Mouse (Mus musculus): ENCODE results near the gene Ppm1e. TPM values are rescaled to one million over a fixed set of nuclear protein-coding genes. Genes with fewer than 3 reads are reported as not detected.

The Ppm1e gene
- total and polyA plus RNA-seq, 3 experiments: 0.64 to 0.86 (median 0.74) TPM

DNA sequence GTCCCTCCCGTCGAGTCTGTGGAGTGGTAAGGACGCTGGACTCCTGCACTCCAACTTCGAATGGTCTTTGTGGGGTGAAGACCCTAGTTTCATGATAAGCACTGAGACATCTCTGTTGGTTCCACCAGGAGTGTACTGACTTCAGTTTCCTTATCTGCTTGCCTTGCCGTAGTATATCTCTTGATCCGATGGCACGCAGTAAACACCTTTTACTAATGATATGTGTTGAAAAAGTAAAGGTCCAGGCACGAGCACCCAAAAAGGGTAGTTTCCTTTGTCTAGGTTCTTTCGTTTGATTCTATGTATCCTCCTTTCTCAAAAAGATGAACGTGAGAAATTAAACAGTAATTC is 414 bp upstream of the Ppm1e start:
- Histone ChIP-seq H3K4me2 (ENCODE audit: insufficient read depth, low read depth, poor library complexity, severe bottlenecking) (peak overlapping the region; percentile 69), H3K9ac (ENCODE audit: insufficient read depth, low read depth) (peak overlapping the region; percentile 4; the same call in 1 of the 2 replicates), H3K36me3 (replicated peaks in 1 of 2; ENCODE audit: control insufficient read depth in 1 of 2, insufficient read depth in 1 of 2, low read length in 1 of 2) (no peaks in the 10 kb centered on the region), H3K27ac (ENCODE audit: insufficient read depth, low read depth) (no peak overlapping the region), H3K9me3 (replicated peaks; ENCODE audit: low read length) (peaks cover 4% of the 10 kb centered on the region), H3K79me2 (replicated peaks; ENCODE audit: control insufficient read depth, extremely low read depth, insufficient read depth, poor library complexity, severe bottlenecking) (no peaks in the 10 kb centered on the region), H3K27me3 (replicated peaks) (peaks cover 34% of the 10 kb centered on the region), H3K4me1 (ENCODE audit: control insufficient read depth in 1 of 2, insufficient read depth in 2 of 2) (peaks cover 0 to 14% of the 10 kb centered on the region in 2 experiments; a peak in 2 of 4 replicates), H3K4me3 (replicated peaks in 1 of 3; ENCODE audit: low read depth in 2 of 3, low read length in 2 of 3, poor library complexity in 1 of 3) (peak overlapping the region; percentile 43 to 80 (median 71))
- no peak for DNase-seq (ENCODE audit: extremely low read depth)
- in situ Hi-C loops (cut with MboI; ENCODE audit: low pct_ligation_motif_present, low pct_unique_long_range_greater_than_20kb, low sequenced_read_pairs) (no loop called here), dilution Hi-C loops (cut with MboI; ENCODE audit: extremely low pct_ligation_motif_present, extremely low pct_unique_long_range_greater_than_20kb, low sequenced_read_pairs) (no loop called here)
- no peak for TF ChIP-seq ETS1 (conservative IDR thresholded peaks at IDR 0.05; ENCODE audit: low read depth, low read length)
- TF ChIP-seq CHD2 (IDR thresholded peaks at IDR 0.05; ENCODE audit: low read length): no peak
- no peak for TF ChIP-seq ZNF384 (IDR thresholded peaks at IDR 0.05; ENCODE audit: low read depth, low read length)
- 0 out of 2 replicates have a peak, but pooled peaks have one; percentile 3 for TF ChIP-seq IRF4 (IDR thresholded peaks at IDR 0.05; ENCODE audit: low read depth, low read length)
- 0 out of 2 replicates have a peak, but pooled peaks have one; percentile 10 for TF ChIP-seq SIN3A (IDR thresholded peaks at IDR 0.05; ENCODE audit: low read length)
- TF ChIP-seq POLR2AphosphoS2 (IDR thresholded peaks at IDR 0.05; ENCODE audit: low read depth, low read length): no peak
- TF ChIP-seq MXI1 (IDR thresholded peaks at IDR 0.05; ENCODE audit: low read depth, low read length): peak; percentile 5; the same call in 1 of the 2 replicates
- no peak for TF ChIP-seq JUN (IDR thresholded peaks at IDR 0.05; ENCODE audit: insufficient read depth, low read depth, low read length)
- no peak for TF ChIP-seq NRF1 (IDR thresholded peaks at IDR 0.05; ENCODE audit: low read depth, low read length)
- no peak for TF ChIP-seq SMC3 (IDR thresholded peaks at IDR 0.05; ENCODE audit: low read depth, low read length)
- no peak for TF ChIP-seq MEF2A (IDR thresholded peaks at IDR 0.05; ENCODE audit: borderline replicate concordance, low read depth, low read length)
- no peak for TF ChIP-seq RCOR1 (conservative IDR thresholded peaks at IDR 0.05; ENCODE audit: low read depth, low read length)
- TF ChIP-seq HCFC1 (IDR thresholded peaks at IDR 0.05; ENCODE audit: low read depth, low read length): no peak
- TF ChIP-seq POLR2A (IDR thresholded peaks at IDR 0.05; ENCODE audit: low read depth, low read length): no peak
- TF ChIP-seq RAD21 (IDR thresholded peaks at IDR 0.05; ENCODE audit: low read depth, low read length): no peak

DNA sequence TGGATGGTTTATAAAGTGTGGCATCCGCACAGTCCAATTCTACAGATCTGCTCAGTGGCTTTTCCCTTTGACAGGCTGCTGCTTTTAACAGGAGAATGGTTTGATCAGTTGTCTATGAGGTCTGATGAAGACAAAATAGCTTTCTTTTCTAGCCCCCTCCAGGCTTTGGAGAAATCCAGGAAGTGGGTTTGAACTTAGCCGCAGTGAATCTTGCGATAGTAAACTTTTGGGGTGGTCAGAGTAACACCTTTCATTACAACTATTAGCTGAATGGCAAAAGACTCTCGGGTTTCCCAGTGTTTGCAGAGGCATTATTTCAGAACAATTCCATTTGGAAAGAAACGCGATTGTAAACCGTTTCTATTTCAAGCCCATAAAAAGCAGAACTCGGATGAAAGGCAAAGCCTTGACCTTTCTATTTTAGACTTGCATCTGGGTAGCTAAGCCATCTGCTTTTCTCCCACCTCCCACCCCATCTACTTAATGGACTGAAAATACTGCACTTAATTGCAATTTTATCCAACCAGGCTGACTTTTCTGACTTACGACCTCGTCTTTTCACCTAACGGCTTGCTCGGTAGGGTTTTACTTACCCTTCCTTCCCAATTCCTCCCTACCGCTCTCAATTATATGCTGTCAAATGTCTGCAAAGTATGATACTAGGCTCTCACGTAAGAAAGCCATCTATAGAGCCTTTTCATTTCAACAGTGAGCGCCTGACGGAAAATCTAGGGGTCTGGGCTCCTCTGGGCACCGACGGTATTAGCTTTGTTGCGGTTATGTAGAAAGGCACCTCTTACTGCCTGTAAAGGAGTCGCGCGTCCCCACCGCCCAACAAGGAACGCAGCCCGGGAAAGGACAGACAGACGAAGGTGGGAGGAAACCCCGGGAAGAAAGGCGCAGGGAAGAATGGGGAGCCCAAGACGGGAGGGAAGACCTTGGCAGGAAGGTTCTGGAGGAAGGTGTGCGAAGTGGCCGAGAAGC is 1.2 kb downstream of the Ppm1e start:
- Histone ChIP-seq H3K4me1 (ENCODE audit: control insufficient read depth in 1 of 2, insufficient read depth in 2 of 2) (peaks cover 0 to 14% of the 10 kb centered on the region in 2 experiments; a peak in 2 of 4 replicates), H3K9ac (ENCODE audit: insufficient read depth, low read depth) (peak overlapping the region; percentile 40; the same call in 1 of the 2 replicates), H3K79me2 (replicated peaks; ENCODE audit: control insufficient read depth, extremely low read depth, insufficient read depth, poor library complexity, severe bottlenecking) (no peaks in the 10 kb centered on the region), H3K36me3 (replicated peaks in 1 of 2; ENCODE audit: control insufficient read depth in 1 of 2, insufficient read depth in 1 of 2, low read length in 1 of 2) (no peaks in the 10 kb centered on the region), H3K27me3 (replicated peaks) (peaks cover 31% of the 10 kb centered on the region), H3K27ac (ENCODE audit: insufficient read depth, low read depth) (no peak overlapping the region), H3K9me3 (replicated peaks; ENCODE audit: low read length) (no peaks in the 10 kb centered on the region), H3K4me2 (ENCODE audit: insufficient read depth, low read depth, poor library complexity, severe bottlenecking) (peak overlapping the region; percentile 69), H3K4me3 (replicated peaks in 1 of 3; ENCODE audit: low read depth in 2 of 3, low read length in 2 of 3, poor library complexity in 1 of 3) (peak overlapping the region; percentile 43 to 80 (median 71))
- dilution Hi-C loops (cut with MboI; ENCODE audit: extremely low pct_ligation_motif_present, extremely low pct_unique_long_range_greater_than_20kb, low sequenced_read_pairs) (no loop called here), in situ Hi-C loops (cut with MboI; ENCODE audit: low pct_ligation_motif_present, low pct_unique_long_range_greater_than_20kb, low sequenced_read_pairs) (no loop called here)
- no peak for DNase-seq (ENCODE audit: extremely low read depth)
- TF ChIP-seq NRF1 (IDR thresholded peaks at IDR 0.05; ENCODE audit: low read depth, low read length): no peak
- TF ChIP-seq POLR2A (IDR thresholded peaks at IDR 0.05; ENCODE audit: low read depth, low read length): no peak
- TF ChIP-seq USF2 (conservative IDR thresholded peaks at IDR 0.05; ENCODE audit: low read depth, low read length): no peak
- no peak for TF ChIP-seq UBTF (IDR thresholded peaks at IDR 0.05; ENCODE audit: low read depth, low read length)
- TF ChIP-seq BHLHE40 (IDR thresholded peaks at IDR 0.05; ENCODE audit: low read depth, low read length): no peak
- no peak for TF ChIP-seq RCOR1 (conservative IDR thresholded peaks at IDR 0.05; ENCODE audit: low read depth, low read length)
- TF ChIP-seq JUND (conservative IDR thresholded peaks at IDR 0.05; ENCODE audit: low read depth, low read length): no peak
- no peak for TF ChIP-seq ZKSCAN1 (IDR thresholded peaks at IDR 0.05; ENCODE audit: borderline replicate concordance, low read depth, low read length)
- no peak for TF ChIP-seq ELF1 (IDR thresholded peaks at IDR 0.05; ENCODE audit: low read depth, low read length)
